Mouse (Mus musculus) kidney, postnatal 36 days (tissue): ENCODE results near the gene Cxcr5.
A peak's percentile ranks its signal among the peaks of the same experiment; 100 is the strongest.

Source experiments
- DNase-seq, 2 experiments: peaks; one replicate each; pipeline ENCODE4 v3.0.0; 2021 to 2022; ENCODE audit warnings: mixed read lengths in 2 of 2

Gene Cxcr5

GRCm38 (mm10) chr9:44508124-44508619 is 53.5 kb downstream of the Cxcr5 start:
- DNase-seq, result no peak

- DNase-seq, result no peak
Observed at GRCm38 (mm10) chr9:44507345-44507744, 54.3 kb downstream of the Cxcr5 start.

- no peak for DNase-seq
Observed at GRCm38 (mm10) chr9:44506566-44506965, 55.1 kb downstream of the Cxcr5 start.

- no peak for DNase-seq
Observed at GRCm38 (mm10) chr9:44505824-44506467, 55.7 kb downstream of the Cxcr5 start.

- peak in 1 of 2 experiments; percentile 51 for DNase-seq
Observed at GRCm38 (mm10) chr9:44504893-44505823, 56.5 kb downstream of the Cxcr5 start.

- peak; percentile 87 to 92 for DNase-seq
Observed at GRCm38 (mm10) chr9:44502006-44502405, 59.7 kb downstream of the Cxcr5 start.

- no peak for DNase-seq
Observed at GRCm38 (mm10) chr9:44501206-44501879, 60.3 kb downstream of the Cxcr5 start.

GRCm38 (mm10) chr9:44500638-44501175 is 61.0 kb downstream of the Cxcr5 start:
- no peak for DNase-seq

- DNase-seq, result no peak
Observed at GRCm38 (mm10) chr9:44500163-44500533, 61.5 kb downstream of the Cxcr5 start.

- peak in 1 of 2 experiments; percentile 50 for DNase-seq
Observed at GRCm38 (mm10) chr9:44499356-44500162, 62.1 kb downstream of the Cxcr5 start.

- peak; percentile 87 for DNase-seq
Observed at GRCm38 (mm10) chr9:44498421-44499355, 63.0 kb downstream of the Cxcr5 start.

- DNase-seq, result peak; percentile 75 to 77
Observed at GRCm38 (mm10) chr9:44497624-44498377, 63.9 kb downstream of the Cxcr5 start.

GRCm38 (mm10) chr9:44496803-44497461 is 64.7 kb downstream of the Cxcr5 start:
- DNase-seq, result no peak

- no peak for DNase-seq
Observed at GRCm38 (mm10) chr9:44495810-44496344, 65.8 kb downstream of the Cxcr5 start.

GRCm38 (mm10) chr9:44494863-44495809 is 66.5 kb downstream of the Cxcr5 start:
- DNase-seq, result no peak

- DNase-seq, result peak in 1 of 2 experiments; percentile 65
Observed at GRCm38 (mm10) chr9:44494261-44494862, 67.3 kb downstream of the Cxcr5 start.
